7 mouse cellular contexts compared by ENCODE assay signal in genomic region chr3:96160803-96161516, GRCm38 (mm10). TPM values are rescaled to one million over a fixed set of nuclear protein-coding genes. Genes with fewer than 3 reads are reported as not detected.
DNase-seq lines count a peak whose midpoint lies in the region; ATAC-seq and TF ChIP-seq lines count a peak whose summit lies in the region.

No protein-coding gene starts in this region.

- H3K27ac ChIP-seq in ES-Bruce4 (ENCODE audit: insufficient read depth, low read length) = peak overlapping the region; percentile 86
- H3K27ac ChIP-seq in embryonic facial prominence, embryonic 13.5 days = peak overlapping the region; percentile 93

- no peaks in the 10 kb centered on the region for H3K9me3 ChIP-seq in ES-Bruce4 (replicated peaks; ENCODE audit: control insufficient read depth, insufficient read depth, low read length, poor library complexity, severe bottlenecking)
- H3K9me3 ChIP-seq in embryonic facial prominence, embryonic 13.5 days = no peaks in the 10 kb centered on the region

- under 1% methylated on average over 12 of the region's 12 CpGs for WGBS in embryonic facial prominence, embryonic 13.5 days

- no peak for TF ChIP-seq CTCF in ES-Bruce4 (IDR thresholded peaks at IDR 0.05; ENCODE audit: low read depth, low read length)

- peak; percentile 12; the same call in 1 of the 2 replicates for TF ChIP-seq EP300 in ES-Bruce4 (IDR thresholded peaks at IDR 0.05; ENCODE audit: insufficient read depth, low read depth, low read length)

- intact Hi-C loops in heart, postnatal 14 days (cut with DNase I) = no loop called here

- peak overlapping the region; percentile 42 for H3K9ac ChIP-seq in ES-Bruce4 (ENCODE audit: low read depth, poor library complexity, severe bottlenecking)
- H3K9ac ChIP-seq in embryonic facial prominence, embryonic 13.5 days = peak overlapping the region; percentile 82

- H3K36me3 ChIP-seq in ES-Bruce4 (ENCODE audit: control insufficient read depth, insufficient read depth, low read length, poor library complexity, severe bottlenecking) = no peaks in the 10 kb centered on the region
- peaks cover 14% of the 10 kb centered on the region for H3K36me3 ChIP-seq in embryonic facial prominence, embryonic 13.5 days

- TF ChIP-seq POLR2A in ES-Bruce4 (IDR thresholded peaks at IDR 0.05; ENCODE audit: insufficient read depth, low read length) = no peak

- H3K4me1 ChIP-seq in ES-Bruce4 (ENCODE audit: control insufficient read depth, insufficient read depth, low read length) = peaks cover 5% of the 10 kb centered on the region
- H3K4me1 ChIP-seq in embryonic facial prominence, embryonic 13.5 days = peaks cover 29% of the 10 kb centered on the region

- DNase-seq in ZHBTc4 (ENCODE audit: low read depth, low spot score) = peak; percentile 87
- peak; percentile 41 to 44 for DNase-seq in heart, postnatal 14 days
- DNase-seq in kidney, postnatal 4 days = peak; percentile 80 to 88
- DNase-seq in lung, postnatal 36 days = peak; percentile 81
- peak; percentile 52 for DNase-seq in urinary bladder, adult 2 months (ENCODE audit: low spot score)

- peak overlapping the region; percentile 88 for H3K4me2 ChIP-seq in embryonic facial prominence, embryonic 13.5 days

- peak overlapping the region; percentile 64 for H3K4me3 ChIP-seq in ES-Bruce4 (ENCODE audit: low read depth, low read length)
- peak overlapping the region; percentile 63 for H3K4me3 ChIP-seq in embryonic facial prominence, embryonic 13.5 days

- peak; percentile 73 for ATAC-seq in embryonic facial prominence, embryonic 13.5 days (ENCODE audit: insufficient number of reproducible peaks, insufficient read depth, low FRiP score, low TSS enrichment, low read depth)

- no peaks in the 10 kb centered on the region for H3K27me3 ChIP-seq in ES-Bruce4 (ENCODE audit: control insufficient read depth, insufficient read depth, low read length, poor library complexity, severe bottlenecking)
- no peaks in the 10 kb centered on the region for H3K27me3 ChIP-seq in embryonic facial prominence, embryonic 13.5 days

RNA-seq across cellular contexts. Expression of gene Mtmr11, which starts 0.8 kb away (rescaled TPM):
- polyA plus RNA-seq in ES-Bruce4 (2011; ENCODE audit: insufficient read depth, insufficient read length, low read depth, missing spikeins) = 4.3 and 7.4 TPM in 2 replicates
- 37.3 and 38.2 TPM in 2 replicates for polyA plus RNA-seq in embryonic facial prominence, embryonic 13.5 days (2015; fragmentation: Nextera tagmentation; extraction: Ambion mirVana)
- 1 to 10 TPM; 3.1 to 4.0 TPM for total RNA-seq in heart, postnatal 14 days (2021)
- polyA plus RNA-seq in urinary bladder, adult 2 months (2012; rRNA removed) = 33.7 and 35.7 TPM in 2 replicates

RNA-seq across cellular contexts. Expression of gene Sf3b4, which starts 11.2 kb away (rescaled TPM):
- polyA plus RNA-seq in ES-Bruce4 (2011; ENCODE audit: insufficient read depth, insufficient read length, low read depth, missing spikeins) = 81.7 and 90.5 TPM in 2 replicates
- 163 and 184 TPM in 2 replicates for polyA plus RNA-seq in embryonic facial prominence, embryonic 13.5 days (2015; fragmentation: Nextera tagmentation; extraction: Ambion mirVana)
- 10 to 100 TPM; 18.3 to 22.3 TPM for total RNA-seq in heart, postnatal 14 days (2021)
- 48.6 and 52.3 TPM in 2 replicates for polyA plus RNA-seq in urinary bladder, adult 2 months (2012; rRNA removed)

RNA-seq across cellular contexts. Expression of gene Sv2a, which starts 20.0 kb away (rescaled TPM):
- 4.5 and 4.9 TPM in 2 replicates for polyA plus RNA-seq in ES-Bruce4 (2011; ENCODE audit: insufficient read depth, insufficient read length, low read depth, missing spikeins)
- polyA plus RNA-seq in embryonic facial prominence, embryonic 13.5 days (2015; fragmentation: Nextera tagmentation; extraction: Ambion mirVana) = 7.6 and 8.7 TPM in 2 replicates
- total RNA-seq in heart, postnatal 14 days (2021) = 1 to 10 TPM; 7.0 to 7.7 TPM
- polyA plus RNA-seq in urinary bladder, adult 2 months (2012; rRNA removed) = 8.6 and 9.4 TPM in 2 replicates

RNA-seq across cellular contexts. Expression of gene Otud7b, which starts 56.6 kb away (rescaled TPM):
- polyA plus RNA-seq in ES-Bruce4 (2011; ENCODE audit: insufficient read depth, insufficient read length, low read depth, missing spikeins) = 42.5 and 42.7 TPM in 2 replicates
- polyA plus RNA-seq in embryonic facial prominence, embryonic 13.5 days (2015; fragmentation: Nextera tagmentation; extraction: Ambion mirVana) = 20.8 and 23.8 TPM in 2 replicates
- 10 to 100 TPM; 49.4 to 54.4 TPM for total RNA-seq in heart, postnatal 14 days (2021)
- polyA plus RNA-seq in urinary bladder, adult 2 months (2012; rRNA removed) = 11.1 and 16.8 TPM in 2 replicates

RNA-seq across cellular contexts. Expression of gene Bola1, which starts 58.5 kb away (rescaled TPM):
- 18.1 and 27.8 TPM in 2 replicates for polyA plus RNA-seq in ES-Bruce4 (2011; ENCODE audit: insufficient read depth, insufficient read length, low read depth, missing spikeins)
- polyA plus RNA-seq in embryonic facial prominence, embryonic 13.5 days (2015; fragmentation: Nextera tagmentation; extraction: Ambion mirVana) = 46.6 and 55.0 TPM in 2 replicates
- total RNA-seq in heart, postnatal 14 days (2021) = 10 to 100 TPM; 17.5 to 18.2 TPM
- 28.1 and 39.1 TPM in 2 replicates for polyA plus RNA-seq in urinary bladder, adult 2 months (2012; rRNA removed)

Comparison
In these comparisons a context has a peak if more than half of its experiments do, and no peak if none do; other contexts are left out.
1. Peak in every context shown above with its lines: DNase-seq, ATAC-seq, H3K4me3 ChIP-seq and H3K27ac ChIP-seq.